Mouse (Mus musculus) cerebellum, adult 2 months (tissue): ENCODE results near the gene Cemip2. TPM values are rescaled to one million over a fixed set of nuclear protein-coding genes. Genes with fewer than 3 reads are reported as not detected.

Experiments
- DNase-seq, 2 experiments: peaks; one replicate each; pipeline ENCODE4 v3.0.0; 2021
- H3K27ac ChIP-seq: fragments of 200-500 bp; 2 replicates; pipeline ENCODE4 v1.5.1; 2012; ENCODE audit warnings: low read length, control low read depth, inconsistent platforms; ENCODE audit not compliant: insufficient read depth
- H3K27me3 ChIP-seq: fragments of 200-500 bp; 2 replicates; pipeline ENCODE4 v1.6.1; 2012; ENCODE audit warnings: inconsistent platforms, mild to moderate bottlenecking, low read length, moderate library complexity; ENCODE audit not compliant: control insufficient read depth, insufficient read depth
- H3K4me1 ChIP-seq: fragments of 200-500 bp; 2 replicates; pipeline ENCODE4 v1.6.1; 2011; ENCODE audit warnings: low read length; ENCODE audit not compliant: control insufficient read depth, insufficient read depth
- H3K4me3 ChIP-seq: fragments of 200-500 bp; replicated peaks from 2 replicates; pipeline ENCODE3; 2011; ENCODE audit warnings: mild to moderate bottlenecking, low read depth, low read length, control low read depth; ENCODE audit not compliant: insufficient read depth
- CTCF ChIP-seq: fragments of 200-500 bp; IDR thresholded peaks from 2 replicates; pipeline ENCODE4 v1.5.1; 2011; ENCODE audit warnings: low read depth, mild to moderate bottlenecking, control low read depth, low read length, moderate library complexity, borderline replicate concordance; ENCODE audit not compliant: insufficient read depth
- POLR2A ChIP-seq: fragments of 200-500 bp; IDR thresholded peaks from 2 replicates; pipeline ENCODE4 v1.6.1; 2011; ENCODE audit warnings: low read length, control low read depth, borderline replicate concordance; ENCODE audit not compliant: insufficient read depth
- WGBS: fragments of 180-500 bp; shearing (Covaris S2); methylation state at CpG from one replicate; pipeline ENCODE4 v1.1.7; 2018; 5-methylcytosine and 5-hydroxymethylcytosine counted together
- polyA plus RNA-seq: library from polyadenylated mRNA; depleted of rRNA; stranded (reverse); fragments of >200 nt; gene quantifications from 2 replicates; pipeline ENCODE4 v1.2.3, GENCODE M21; 2012

Cemip2 gene
- polyA plus RNA-seq, 1 experiment, result 9.9 TPM

DNA sequence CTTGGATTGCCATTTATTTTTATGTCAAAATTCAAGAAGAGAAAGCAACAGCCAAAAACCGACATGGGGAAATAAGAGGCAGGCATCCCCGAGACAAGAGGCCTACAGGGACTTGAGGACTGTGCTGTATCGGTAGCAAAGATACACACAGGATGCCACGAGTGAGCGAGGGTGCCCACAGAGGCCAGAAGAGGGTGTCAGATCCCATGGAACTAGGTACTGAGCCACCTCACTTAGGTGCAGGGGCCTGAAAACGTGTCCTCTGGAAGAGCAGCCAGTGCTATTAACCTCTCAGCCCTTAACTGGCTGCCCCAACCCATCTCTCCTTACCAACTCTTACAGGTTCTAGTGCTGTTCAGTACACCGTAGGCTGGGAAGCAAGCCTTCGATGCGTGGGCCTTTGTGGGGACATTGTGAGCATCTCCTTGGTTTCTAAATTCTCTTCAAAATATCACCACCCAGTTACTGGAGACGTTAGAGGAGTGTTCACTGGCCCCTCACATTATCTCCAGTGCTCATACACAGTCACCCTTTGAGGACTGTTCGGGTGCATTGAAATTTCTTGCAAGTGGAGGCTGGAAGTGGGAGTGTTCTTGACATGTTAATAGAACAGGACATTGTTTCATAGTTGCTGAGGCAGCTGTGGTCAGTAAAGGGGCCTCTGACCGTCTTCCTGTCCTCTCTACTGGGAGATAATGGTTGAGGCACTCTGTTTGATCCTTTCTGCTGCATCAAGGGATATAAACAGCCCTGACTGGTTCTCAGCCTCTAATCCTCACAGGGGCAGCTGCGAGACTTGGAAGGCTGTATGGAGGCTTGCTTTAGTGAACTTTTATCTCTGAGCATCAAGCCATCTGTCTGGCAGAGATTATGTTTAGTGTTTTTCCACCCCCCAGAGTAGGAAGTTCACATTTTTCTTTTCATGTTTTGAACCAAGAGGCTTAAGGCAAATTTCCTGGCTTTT lies 21.6 kb downstream of the Cemip2 start:
- H3K4me1 ChIP-seq, result peaks cover 3% of the 10 kb centered on the region; the same call in 1 of the 2 replicates
- H3K27ac ChIP-seq, result no peak overlapping the region
- TF ChIP-seq CTCF, result no peak
- no peak for TF ChIP-seq POLR2A
- H3K27me3 ChIP-seq, result no peaks in the 10 kb centered on the region
- no peak overlapping the region for H3K4me3 ChIP-seq
- WGBS, result 75% methylated on average over 13 of the region's 13 CpGs
- no peak for DNase-seq

DNA sequence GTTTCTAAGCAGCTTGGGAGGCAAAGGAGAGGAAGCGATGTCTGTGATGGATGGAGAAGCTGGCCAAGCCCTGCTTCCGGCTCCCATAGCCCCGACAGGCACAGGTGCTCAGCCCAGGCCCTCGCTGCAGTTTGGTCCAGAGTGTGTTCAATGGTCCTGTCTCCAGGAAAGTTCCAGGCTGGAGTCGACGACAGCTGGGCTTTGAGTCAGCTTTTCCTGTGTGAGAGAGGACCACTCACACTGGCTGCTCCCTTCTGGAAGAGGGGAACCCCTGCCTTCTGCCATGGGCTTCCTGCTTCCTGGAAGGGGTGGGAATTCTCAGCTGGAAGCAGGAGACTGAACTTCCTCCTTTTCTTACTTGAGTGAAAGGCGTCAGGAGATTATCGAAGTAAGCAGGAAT lies 26.3 kb downstream of the Cemip2 start:
- Histone ChIP-seq H3K27me3 (no peaks in the 10 kb centered on the region), H3K4me3 (no peak overlapping the region), H3K27ac (no peak overlapping the region), H3K4me1 (peaks cover 6% of the 10 kb centered on the region)
- no peak for DNase-seq
- 64% methylated on average over 8 of the region's 8 CpGs for WGBS
- TF ChIP-seq CTCF (no peak), POLR2A (no peak)

DNA sequence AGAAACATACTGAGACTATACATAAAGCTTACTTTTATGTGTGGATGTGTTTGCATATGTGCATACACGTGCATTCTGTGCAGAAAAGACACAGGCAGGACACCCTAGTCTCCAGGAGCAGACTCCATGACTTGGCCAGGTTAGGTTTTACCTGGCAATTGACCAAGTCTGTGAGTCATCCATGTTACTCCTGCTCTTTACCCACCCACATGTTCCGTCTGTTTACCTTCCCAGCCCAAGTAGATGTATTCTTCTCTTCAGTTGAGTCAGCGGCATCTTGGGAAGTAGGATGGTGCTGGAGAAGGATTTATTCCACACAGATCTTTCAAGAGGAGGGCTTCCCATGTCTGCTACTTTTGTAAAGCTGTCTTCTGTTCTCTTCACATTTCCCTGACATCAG lies 27.2 kb downstream of the Cemip2 start:
- WGBS, result 16% methylated on average over 3 of the region's 3 CpGs
- no peak for TF ChIP-seq CTCF
- TF ChIP-seq POLR2A, result no peak
- Histone ChIP-seq H3K27ac (no peak overlapping the region), H3K4me1 (peaks cover 5% of the 10 kb centered on the region), H3K4me3 (no peak overlapping the region), H3K27me3 (no peaks in the 10 kb centered on the region)
- DNase-seq, result peak; percentile 51 to 85

DNA sequence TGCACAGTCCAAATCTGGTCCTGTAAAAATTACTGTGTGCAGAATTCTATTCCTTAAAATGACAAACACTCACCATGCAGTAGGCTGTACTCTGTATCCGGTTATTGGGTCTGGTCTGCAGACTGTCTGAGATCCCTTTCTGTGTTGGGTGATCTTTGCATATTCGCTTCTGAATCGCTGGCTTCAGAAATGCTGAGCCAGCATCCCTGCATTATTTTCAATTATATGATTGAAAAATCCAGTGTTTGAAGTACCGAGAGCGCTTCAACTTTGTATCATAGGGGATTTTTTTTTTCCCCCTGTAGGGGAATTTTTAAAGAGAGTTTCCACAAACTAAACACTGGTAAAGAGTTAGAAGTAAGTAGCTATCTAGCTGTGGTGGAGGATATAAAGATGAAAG lies 32.0 kb downstream of the Cemip2 start:
- peaks cover 5% of the 10 kb centered on the region for H3K4me1 ChIP-seq
- no peak overlapping the region for H3K4me3 ChIP-seq
- 92% methylated on average over 5 of the region's 5 CpGs for WGBS
- no peak for DNase-seq
- H3K27ac ChIP-seq, result no peak overlapping the region
- TF ChIP-seq POLR2A, result no peak
- TF ChIP-seq CTCF, result no peak
- H3K27me3 ChIP-seq, result no peaks in the 10 kb centered on the region

DNA sequence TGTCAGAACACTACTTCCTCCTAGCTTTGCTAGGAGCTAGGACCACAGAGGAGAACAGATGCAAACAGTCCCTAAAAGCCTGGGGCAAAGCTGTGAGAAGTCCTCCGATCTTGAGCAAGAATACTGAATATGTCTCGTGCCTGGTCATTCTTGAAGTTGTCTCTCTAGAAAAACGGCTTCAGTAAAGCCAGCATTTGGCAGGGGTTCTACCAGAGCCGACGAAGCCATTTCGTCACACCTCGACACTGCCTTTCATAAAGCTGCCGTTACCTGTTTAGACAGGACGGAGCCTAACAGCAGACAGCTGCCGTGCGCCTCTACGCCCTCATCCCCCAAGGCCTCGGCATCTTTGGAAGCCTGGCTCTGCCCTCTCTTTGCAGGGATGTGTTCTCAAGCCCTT lies 35.4 kb downstream of the Cemip2 start:
- H3K4me1 ChIP-seq, result no peaks in the 10 kb centered on the region
- H3K27me3 ChIP-seq, result no peaks in the 10 kb centered on the region
- DNase-seq, result no peak
- H3K27ac ChIP-seq, result no peak overlapping the region
- no peak overlapping the region for H3K4me3 ChIP-seq
- 75% methylated on average over 13 of the region's 13 CpGs for WGBS
- no peak for TF ChIP-seq CTCF
- TF ChIP-seq POLR2A, result no peak

DNA sequence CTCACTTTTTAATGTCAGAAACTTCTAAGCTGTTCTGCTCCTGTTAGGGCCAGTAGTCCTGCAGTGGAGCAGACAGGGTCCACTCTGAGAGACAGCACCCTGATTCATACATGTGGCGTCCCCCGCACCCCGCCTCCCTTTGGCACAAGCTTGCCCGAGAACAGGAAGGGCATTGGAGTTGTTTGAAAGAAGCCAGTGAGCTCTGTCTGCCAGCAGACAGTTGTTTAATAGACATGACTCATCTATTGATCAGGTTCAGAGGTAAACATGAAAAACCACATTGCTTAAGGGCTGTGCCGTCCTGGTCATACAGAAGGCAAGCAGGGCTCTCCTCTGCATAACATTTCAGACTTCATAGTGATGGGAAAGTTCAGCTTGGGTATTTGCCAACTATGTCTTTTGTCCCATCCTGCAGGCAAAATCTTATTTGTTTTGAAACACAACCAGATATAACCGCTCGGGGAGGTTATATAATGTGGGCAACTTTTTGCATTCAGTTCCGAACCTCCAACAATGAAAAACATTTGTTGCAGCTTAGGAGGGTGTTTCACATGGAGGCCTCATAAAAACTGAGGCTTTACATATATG lies 36.4 kb downstream of the Cemip2 start:
- no peaks in the 10 kb centered on the region for H3K4me1 ChIP-seq
- H3K4me3 ChIP-seq, result no peak overlapping the region
- WGBS, result 65% methylated on average over 8 of the region's 8 CpGs
- TF ChIP-seq CTCF, result no peak
- no peak for TF ChIP-seq POLR2A
- H3K27me3 ChIP-seq, result no peaks in the 10 kb centered on the region
- no peak overlapping the region for H3K27ac ChIP-seq
- DNase-seq, result no peak

DNA sequence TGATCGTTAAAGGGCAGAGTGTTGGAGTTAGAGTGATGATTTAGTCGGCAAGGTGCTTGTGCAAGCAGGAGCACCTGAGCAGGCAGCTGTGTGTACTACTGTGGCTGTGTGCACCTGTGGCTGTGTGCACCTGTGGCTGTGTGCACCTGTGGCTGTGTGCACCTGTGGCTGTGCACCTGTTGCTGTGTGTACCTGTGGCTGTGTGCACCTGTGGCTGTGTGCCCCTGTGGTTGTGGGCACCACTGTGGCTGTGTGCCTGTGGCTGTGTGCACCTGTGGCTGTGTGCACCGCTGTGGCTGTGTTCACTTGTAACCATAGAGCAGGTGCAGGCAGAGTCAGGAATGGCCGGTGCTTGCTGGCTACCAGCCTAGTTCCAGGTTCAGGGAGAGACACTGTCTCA lies 38.1 kb downstream of the Cemip2 start:
- Histone ChIP-seq H3K4me3 (no peak overlapping the region), H3K4me1 (no peaks in the 10 kb centered on the region), H3K27ac (no peak overlapping the region), H3K27me3 (no peaks in the 10 kb centered on the region)
- TF ChIP-seq POLR2A (no peak), CTCF (no peak)
- DNase-seq, result no peak
- WGBS, result 93% methylated on average over 4 of the region's 4 CpGs
